Mouse (Mus musculus) CH12.LX (cell line): ENCODE measurements around the gene Hba-a1. TPM values are rescaled to one million over a fixed set of nuclear protein-coding genes. Genes with fewer than 3 reads are reported as not detected.
A peak's percentile ranks its signal among the peaks of the same experiment; 100 is the strongest.

Experiments used
- DNase-seq: peaks from one replicate; pipeline ENCODE4 v3.0.0-alpha.2; 2013; ENCODE audit errors: extremely low read depth
- H3K27ac ChIP-seq: 2 replicates; pipeline ENCODE4 v1.5.1; 2012; ENCODE audit warnings: low read depth, mild to moderate bottlenecking, control low read depth, moderate library complexity; ENCODE audit not compliant: insufficient read depth
- H3K27me3 ChIP-seq: replicated peaks from 2 replicates; pipeline ENCODE3; 2012; ENCODE audit warnings: inconsistent platforms
- H3K36me3 ChIP-seq, 2 experiments: replicated peaks in 1 of 2; 2 replicates each; pipeline versions ENCODE3 to v1.6.1; 2012; ENCODE audit warnings: inconsistent platforms in 1 of 2, low read length in 1 of 2, mild to moderate bottlenecking in 1 of 2, mixed read lengths in 1 of 2, moderate library complexity in 1 of 2; ENCODE audit not compliant: control insufficient read depth in 1 of 2, insufficient read depth in 1 of 2
- H3K4me1 ChIP-seq, 2 experiments: 2 replicates each; pipeline ENCODE4 v1.6.1; 2012; ENCODE audit warnings: inconsistent platforms in 1 of 2, moderate library complexity in 1 of 2; ENCODE audit not compliant: insufficient read depth in 2 of 2, control insufficient read depth in 1 of 2
- H3K4me2 ChIP-seq: 2 replicates; pipeline ENCODE4 v1.6.1; 2012; ENCODE audit warnings: low read depth, mild to moderate bottlenecking, control low read depth; ENCODE audit not compliant: poor library complexity, insufficient read depth, severe bottlenecking
- H3K4me3 ChIP-seq, 3 experiments: fragments of 150-350 bp in 1 of 3; sonication (generic) in 1 of 3; replicated peaks in 1 of 3; 2 replicates each; pipeline versions ENCODE3 to v1.5.1; 2011 to 2012; ENCODE audit warnings: low read depth in 2 of 3, low read length in 2 of 3, mild to moderate bottlenecking in 2 of 3, moderate library complexity in 2 of 3, control low read depth in 1 of 3, improper control_type of control experiment in 1 of 3, inconsistent platforms in 1 of 3, mixed read lengths in 1 of 3; ENCODE audit not compliant: poor library complexity in 1 of 3
- H3K79me2 ChIP-seq: replicated peaks from 2 replicates; pipeline ENCODE4 v1.6.1; 2012; ENCODE audit warnings: mild to moderate bottlenecking, moderate library complexity; ENCODE audit not compliant: control insufficient read depth, poor library complexity, insufficient read depth, severe bottlenecking; ENCODE audit errors: extremely low read depth
- H3K9ac ChIP-seq: 2 replicates; pipeline ENCODE4 v1.6.1; 2012; ENCODE audit warnings: low read depth, mild to moderate bottlenecking, control low read depth, moderate library complexity; ENCODE audit not compliant: insufficient read depth
- H3K9me3 ChIP-seq: replicated peaks from 2 replicates; pipeline ENCODE3; 2012; ENCODE audit warnings: low read length, inconsistent platforms, mixed read lengths
- CTCF ChIP-seq, 2 experiments: IDR thresholded peaks in 1 of 2; conservative IDR thresholded peaks in 1 of 2; 2 replicates each; pipeline ENCODE4 v1.5.1; 2011 to 2012; ENCODE audit warnings: low read depth in 2 of 2, low read length in 2 of 2, improper control_type of control experiment in 1 of 2, inconsistent platforms in 1 of 2, mild to moderate bottlenecking in 1 of 2, moderate library complexity in 1 of 2
- ELF1 ChIP-seq: IDR thresholded peaks from 2 replicates; pipeline ENCODE4 v1.6.1; 2014; ENCODE audit warnings: low read depth, mild to moderate bottlenecking, inconsistent platforms, low read length, improper control_type of control experiment
- EP300 ChIP-seq: IDR thresholded peaks from 2 replicates; pipeline ENCODE4 v1.6.1; 2011; ENCODE audit warnings: low read length, improper control_type of control experiment
- GABPA ChIP-seq: IDR thresholded peaks from 2 replicates; pipeline ENCODE4 v1.6.1; 2012; ENCODE audit warnings: low read depth, low read length, improper control_type of control experiment, inconsistent platforms; ENCODE audit not compliant: insufficient replicate concordance
- IRF4 ChIP-seq: IDR thresholded peaks from 2 replicates; pipeline ENCODE4 v1.6.1; 2014; ENCODE audit warnings: low read depth, mild to moderate bottlenecking, inconsistent platforms, low read length, improper control_type of control experiment
- JUND ChIP-seq: conservative IDR thresholded peaks from 2 replicates; pipeline ENCODE4 v1.6.1; 2011; ENCODE audit warnings: low read depth, low read length, improper control_type of control experiment
- KAT2A ChIP-seq: IDR thresholded peaks from 2 replicates; pipeline ENCODE4 v1.6.1; 2012; ENCODE audit warnings: low read length, improper control_type of control experiment, inconsistent platforms; ENCODE audit not compliant: insufficient replicate concordance
- MAFK ChIP-seq: IDR thresholded peaks from 2 replicates; pipeline ENCODE4 v1.6.1; 2011; ENCODE audit warnings: low read length, improper control_type of control experiment; ENCODE audit not compliant: insufficient replicate concordance
- MAX ChIP-seq: IDR thresholded peaks from 2 replicates; pipeline ENCODE4 v1.6.1; 2011; ENCODE audit warnings: low read length, improper control_type of control experiment
- MYC ChIP-seq: IDR thresholded peaks from 2 replicates; pipeline ENCODE4 v1.6.1; 2011; ENCODE audit warnings: low read depth, mild to moderate bottlenecking, improper control_type of control experiment, low read length
- NELFE ChIP-seq: IDR thresholded peaks from 2 replicates; pipeline ENCODE4 v1.6.1; 2011; ENCODE audit warnings: low read depth, low read length, improper control_type of control experiment
- PAX5 ChIP-seq: IDR thresholded peaks from 2 replicates; pipeline ENCODE4 v1.6.1; 2012; ENCODE audit warnings: low read length, inconsistent platforms, mixed read lengths
- POLR2AphosphoS2 ChIP-seq: IDR thresholded peaks from 2 replicates; pipeline ENCODE4 v1.6.1; 2011; ENCODE audit warnings: low read depth, low read length, improper control_type of control experiment
- RAD21 ChIP-seq: IDR thresholded peaks from 2 replicates; pipeline ENCODE4 v1.6.1; 2011; ENCODE audit warnings: low read depth, mild to moderate bottlenecking, low read length, improper control_type of control experiment, moderate library complexity
- RCOR1 ChIP-seq: conservative IDR thresholded peaks from 2 replicates; pipeline ENCODE4 v1.6.1; 2012; ENCODE audit warnings: low read depth, mild to moderate bottlenecking, inconsistent platforms, low read length, improper control_type of control experiment
- SIN3A ChIP-seq: IDR thresholded peaks from 2 replicates; pipeline ENCODE4 v1.6.1; 2012; ENCODE audit warnings: low read length, improper control_type of control experiment, inconsistent platforms
- SMC3 ChIP-seq: IDR thresholded peaks from 2 replicates; pipeline ENCODE4 v1.6.1; 2011; ENCODE audit warnings: low read depth, low read length, improper control_type of control experiment
- TBP ChIP-seq: conservative IDR thresholded peaks from 2 replicates; pipeline ENCODE4 v1.6.1; 2011; ENCODE audit warnings: low read depth, low read length, improper control_type of control experiment
- USF2 ChIP-seq: conservative IDR thresholded peaks from 2 replicates; pipeline ENCODE4 v1.6.1; 2011; ENCODE audit warnings: low read depth, low read length, improper control_type of control experiment
- ZMIZ1 ChIP-seq: IDR thresholded peaks from 2 replicates; pipeline ENCODE4 v1.6.1; 2012; ENCODE audit warnings: low read depth, mild to moderate bottlenecking, inconsistent platforms, low read length, improper control_type of control experiment
- dilution Hi-C: fragments of 300-500 bp; cut with MboI; formaldehyde crosslinking; loops from 2 replicates; pipeline ENCODE4 v1.14.3; 2020; ENCODE audit warnings: low sequenced_read_pairs; ENCODE audit not compliant: extremely low pct_unique_long_range_greater_than_20kb, extremely low pct_ligation_motif_present
- in situ Hi-C: fragments of 300-500 bp; cut with MboI; formaldehyde crosslinking; loops from 3 replicates; pipeline ENCODE4 v1.14.3; 2019; ENCODE audit warnings: low sequenced_read_pairs, low pct_ligation_motif_present, low pct_unique_long_range_greater_than_20kb, mixed read lengths
- polyA plus RNA-seq: library from polyadenylated mRNA; unstranded; fragments of >175 nt; gene quantifications from 2 replicates; pipeline ENCODE4 v1.2.1, GENCODE M21; 2012; ENCODE audit warnings: low read depth; ENCODE audit not compliant: insufficient read length
- total RNA-seq, 2 experiments: library from RNA; depleted of rRNA; stranded (reverse); fragments of 300-350 nt in 1 of 2; fragments of >200 nt in 1 of 2; gene quantifications; 2 replicates each; pipeline ENCODE4 v1.2.3; 2012 to 2014

Gene Hba-a1
- total and polyA plus RNA-seq, 3 experiments = 4.7 to 5.2 (median 4.9) TPM

DNA sequence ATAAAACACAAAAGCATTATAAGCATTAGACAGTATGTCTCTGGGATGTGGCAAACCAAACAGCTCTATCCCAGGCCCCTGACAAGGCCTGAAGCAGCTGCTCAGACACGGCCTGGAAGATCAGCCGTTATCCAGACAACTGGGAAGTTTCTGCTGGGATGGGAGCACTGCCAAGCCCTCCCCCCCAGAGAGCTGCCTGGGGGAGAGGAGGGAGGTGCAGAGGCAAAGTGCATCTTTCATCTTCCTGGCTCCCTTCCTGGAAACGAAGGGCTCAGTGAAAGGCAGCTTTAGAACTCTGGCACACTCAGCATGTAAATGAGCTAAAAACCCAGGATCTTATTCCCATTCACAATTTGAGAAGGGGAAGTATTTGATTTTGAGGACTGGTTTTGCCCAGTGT is 47.7 kb upstream of the Hba-a1 start:
- H3K4me3 ChIP-seq = no peak overlapping the region
- no peaks in the 10 kb centered on the region for H3K79me2 ChIP-seq
- dilution Hi-C loops = no loop called here
- no peak overlapping the region for H3K4me2 ChIP-seq
- no peak for DNase-seq
- H3K9me3 ChIP-seq = no peaks in the 10 kb centered on the region
- peaks cover 11 to 26% of the 10 kb centered on the region in 2 experiments for H3K4me1 ChIP-seq
- H3K36me3 ChIP-seq = peaks cover 71 to 93% of the 10 kb centered on the region in 2 experiments
- no peak for TF ChIP-seq IRF4
- TF ChIP-seq MAFK = no peak
- TF ChIP-seq RAD21 = no peak
- no peak for TF ChIP-seq RCOR1
- TF ChIP-seq JUND = no peak
- no peak for TF ChIP-seq PAX5
- H3K27me3 ChIP-seq = no peaks in the 10 kb centered on the region
- no peak overlapping the region for H3K9ac ChIP-seq
- in situ Hi-C loops = loop anchor here (5.0 to 10.0 kb wide), 2 partner anchors 33 to 51 kb away; partner anchors contain the start of gene Il9r
- H3K27ac ChIP-seq = no peak overlapping the region

DNA sequence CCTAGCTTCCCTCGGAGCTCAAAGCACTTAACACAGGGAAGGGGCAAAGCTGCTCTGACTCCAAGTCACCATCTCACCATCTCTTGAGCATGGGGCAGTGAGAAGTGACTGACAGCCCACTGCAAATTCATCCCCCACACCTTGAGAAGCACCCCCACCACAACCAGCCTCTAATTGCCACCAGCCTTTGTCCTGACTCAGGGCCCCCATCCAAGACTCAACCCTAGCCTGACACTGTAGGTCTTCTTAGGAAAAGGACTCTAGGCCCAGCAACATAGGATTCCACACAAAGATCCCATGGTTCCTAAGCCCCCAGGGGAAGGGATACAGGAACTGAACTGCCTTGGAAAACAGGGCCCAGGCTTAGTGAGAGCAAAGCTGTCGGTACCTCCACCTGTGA is 47.2 kb upstream of the Hba-a1 start:
- H3K4me1 ChIP-seq = peaks cover 11 to 25% of the 10 kb centered on the region in 2 experiments

DNA sequence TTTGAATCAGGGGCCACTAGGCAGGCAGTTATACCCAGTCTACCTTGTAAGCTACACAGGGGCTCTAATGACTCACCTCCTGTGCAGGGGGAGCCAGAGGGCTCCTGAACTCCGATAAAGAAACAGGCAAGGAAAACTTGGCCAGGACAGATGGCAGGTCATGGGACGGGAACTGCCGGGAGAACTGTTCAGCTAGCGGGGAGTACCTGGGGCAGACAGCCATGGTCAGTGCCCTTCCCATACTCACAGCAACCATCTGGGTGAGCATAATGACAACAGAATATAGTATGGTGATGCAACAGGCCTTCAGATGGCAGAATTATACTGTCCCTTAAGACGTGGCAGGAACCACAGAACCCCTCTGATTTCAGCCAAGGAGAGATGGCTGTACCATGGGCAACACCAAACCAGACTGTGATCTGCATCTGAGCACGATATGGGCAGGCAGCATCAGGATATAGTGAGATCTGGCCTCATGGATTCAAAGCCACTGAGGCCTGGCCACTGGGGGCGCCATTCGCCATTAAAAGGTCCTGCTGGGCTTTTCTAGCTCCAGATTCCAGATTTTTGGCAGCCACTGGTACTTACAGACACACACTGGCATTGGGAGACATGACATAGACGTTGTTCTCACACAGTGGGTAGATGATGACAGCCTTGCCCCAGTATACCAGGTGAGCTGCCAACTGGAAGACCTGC is 46.5 kb upstream of the Hba-a1 start:
- Histone ChIP-seq H3K4me2 (no peak overlapping the region), H3K27ac (no peak overlapping the region), H3K4me3 (no peak overlapping the region), H3K79me2 (no peaks in the 10 kb centered on the region), H3K4me1 (peaks cover 11 to 25% of the 10 kb centered on the region in 2 experiments), H3K9ac (no peak overlapping the region), H3K36me3 (peaks cover 74 to 93% of the 10 kb centered on the region in 2 experiments), H3K9me3 (no peaks in the 10 kb centered on the region), H3K27me3 (no peaks in the 10 kb centered on the region)
- in situ Hi-C loops = loop anchor here (5.0 to 10.0 kb wide), 2 partner anchors 35 to 52 kb away; partner anchors contain the start of gene Il9r
- DNase-seq = peak; percentile 65
- TF ChIP-seq CTCF (conservative IDR thresholded peaks at IDR 0.05 in 1 of 2, IDR thresholded peaks at IDR 0.05 in 1 of 2; ENCODE audit: low read depth in 2 of 2, low read length in 2 of 2) (peak; percentile 68 to 72; a peak in 3 of 4 replicates), SIN3A (0 out of 2 replicates have a peak, but pooled peaks have one; percentile 31), SMC3 (peak; percentile 32), RAD21 (peak; percentile 28), MAX (no peak)
- dilution Hi-C loops = no loop called here

More for the DNA sequence above, 47.2 kb upstream of the Hba-a1 start:
- in situ Hi-C loops = loop anchor here (5.0 to 10.0 kb wide), 2 partner anchors 34 to 51 kb away; partner anchors contain the start of gene Il9r
- no peak overlapping the region for H3K4me2 ChIP-seq
- dilution Hi-C loops = no loop called here
- H3K27ac ChIP-seq = no peak overlapping the region
- H3K36me3 ChIP-seq = peaks cover 75 to 93% of the 10 kb centered on the region in 2 experiments
- no peak for DNase-seq
- TF ChIP-seq NELFE (no peak), MYC (no peak), GABPA (no peak), USF2 (no peak), JUND (no peak), EP300 (no peak), RCOR1 (no peak), KAT2A (no peak), ELF1 (no peak), TBP (no peak), ZMIZ1 (no peak), POLR2AphosphoS2 (no peak)
- H3K79me2 ChIP-seq = no peaks in the 10 kb centered on the region
- H3K9me3 ChIP-seq = no peaks in the 10 kb centered on the region
- H3K9ac ChIP-seq = no peak overlapping the region
- no peak overlapping the region for H3K4me3 ChIP-seq
- H3K27me3 ChIP-seq = no peaks in the 10 kb centered on the region
